ENCODE assay signal across 25 mouse cellular contexts in the genomic region with DNA sequence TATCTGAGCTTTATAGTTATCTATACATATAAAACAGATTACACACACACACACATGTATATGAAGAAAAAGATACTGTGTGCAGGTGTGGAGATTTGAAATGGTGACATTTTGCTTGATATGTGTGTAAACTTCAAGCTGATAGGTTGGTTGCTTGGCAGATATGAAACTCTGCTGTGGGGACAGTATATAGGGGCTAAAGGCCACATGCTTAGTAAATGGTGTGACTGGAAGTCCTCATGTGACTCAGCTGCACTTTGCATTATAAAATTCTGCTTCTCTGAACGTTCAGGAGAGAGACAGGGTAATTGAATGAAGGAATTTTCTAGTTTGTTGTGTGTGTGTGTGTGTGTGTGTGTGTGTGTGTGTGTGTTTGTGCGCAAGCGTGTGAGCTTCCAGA.
DNase-seq lines count a peak whose midpoint lies in the region; ATAC-seq and TF ChIP-seq lines count a peak whose summit lies in the region.
"Had no signal": no experiment of that assay in that cellular context is flagged by ENCODE, and none has a peak within 500 bp of the region (broad histone marks: within the 10 kb centered on the region; RNA-seq: fewer than 3 reads in every experiment).

No protein-coding gene starts in this region.

- no peak overlapping the region for H3K4me3 ChIP-seq in kidney, adult 2 months (ENCODE audit: insufficient read depth, low read depth, low read length)
- no peak overlapping the region for H3K4me3 ChIP-seq in kidney, embryonic 15.5 days (replicated peaks)
- H3K4me3 ChIP-seq in intestine, embryonic 15.5 days (replicated peaks) = no peak overlapping the region
- no peak overlapping the region for H3K4me3 ChIP-seq in myocyte
- no peak overlapping the region for H3K4me3 ChIP-seq in stomach, postnatal 0 days (ENCODE audit: low read depth, low read length)
- H3K4me3 ChIP-seq: erythroblast, embryonic 14.5 days; heart, embryonic 10.5 days; heart, embryonic 15.5 days; hindbrain, embryonic 13.5 days; midbrain, embryonic 13.5 days had no signal

- 67% methylated on average over 3 of the region's 3 CpGs for WGBS in kidney, adult 2 months
- 77% methylated on average over 3 of the region's 3 CpGs for WGBS in kidney, embryonic 15.5 days
- WGBS in intestine, embryonic 15.5 days = 62% methylated on average over 3 of the region's 3 CpGs
- WGBS in stomach, postnatal 0 days = 75% methylated on average over 3 of the region's 3 CpGs

- no peaks in the 10 kb centered on the region for H3K27me3 ChIP-seq in kidney, adult 2 months (replicated peaks; ENCODE audit: control insufficient read depth, insufficient read depth, low read length)
- no peaks in the 10 kb centered on the region for H3K27me3 ChIP-seq in kidney, embryonic 15.5 days
- H3K27me3 ChIP-seq in intestine, embryonic 15.5 days (replicated peaks) = no peaks in the 10 kb centered on the region
- H3K27me3 ChIP-seq in myocyte (ENCODE audit: control insufficient read depth, insufficient read depth, insufficient read length) = no peaks in the 10 kb centered on the region
- no peaks in the 10 kb centered on the region for H3K27me3 ChIP-seq in stomach, postnatal 0 days (ENCODE audit: control insufficient read depth, insufficient read depth, low read length)
- H3K27me3 ChIP-seq: heart, embryonic 15.5 days; hindbrain, embryonic 13.5 days; midbrain, embryonic 13.5 days had no signal

- H3K27ac ChIP-seq in kidney, adult 2 months (ENCODE audit: insufficient read depth, low read depth, low read length) = peak overlapping the region; percentile 51
- H3K27ac ChIP-seq in kidney, embryonic 15.5 days = no peak overlapping the region
- peak overlapping the region; percentile 68 for H3K27ac ChIP-seq in intestine, embryonic 15.5 days
- peak overlapping the region; percentile 53; the same call in 1 of the 2 replicates for H3K27ac ChIP-seq in stomach, postnatal 0 days (replicated peaks)
- H3K27ac ChIP-seq: heart, embryonic 10.5 days; hindbrain, embryonic 13.5 days; macrophage; midbrain, embryonic 13.5 days had no signal

- no peak for DNase-seq in kidney, adult 2 months
- no peak for DNase-seq in stomach, postnatal 0 days (ENCODE audit: low spot score)
- DNase-seq in cerebellum, adult 9-10 months = no peak
- no peak for DNase-seq in testis, postnatal 14 days (ENCODE audit: low spot score)
- DNase-seq: adrenal gland, postnatal 25 days; cerebellum, adult 11-12 months; cerebellum, postnatal 10 days; gastrocnemius, postnatal 10 days; heart, postnatal 36 days; lung, adult 18-20 months; right cerebral cortex, postnatal 25 days; spleen, adult 18-20 months; thymus, postnatal 14 days had no signal

- H3K36me3 ChIP-seq in kidney, adult 2 months (ENCODE audit: control insufficient read depth, insufficient read depth, low read length) = no peaks in the 10 kb centered on the region
- H3K36me3 ChIP-seq in kidney, embryonic 15.5 days = no peaks in the 10 kb centered on the region
- H3K36me3 ChIP-seq in intestine, embryonic 15.5 days = no peaks in the 10 kb centered on the region
- no peaks in the 10 kb centered on the region for H3K36me3 ChIP-seq in myocyte (ENCODE audit: control insufficient read depth, insufficient read depth)
- no peaks in the 10 kb centered on the region for H3K36me3 ChIP-seq in stomach, postnatal 0 days (ENCODE audit: control insufficient read depth, insufficient read depth, low read length)
- H3K36me3 ChIP-seq: heart, embryonic 15.5 days; hindbrain, embryonic 13.5 days; midbrain, embryonic 13.5 days had no signal

- H3K9ac ChIP-seq in kidney, embryonic 15.5 days = no peak overlapping the region
- H3K9ac ChIP-seq in intestine, embryonic 15.5 days = no peak overlapping the region
- H3K9ac ChIP-seq in stomach, postnatal 0 days (ENCODE audit: low read length) = no peak overlapping the region
- H3K9ac ChIP-seq: heart, embryonic 15.5 days; hindbrain, embryonic 13.5 days; midbrain, embryonic 13.5 days had no signal

- no peak for ATAC-seq in kidney, embryonic 15.5 days (replicated peaks; ENCODE audit: low FRiP score)
- ATAC-seq in intestine, embryonic 15.5 days = peak; percentile 93
- ATAC-seq in stomach, postnatal 0 days (ENCODE audit: low FRiP score, low TSS enrichment) = peak; percentile 87
- ATAC-seq: CD4-positive, CD25-positive, alpha-beta regulatory T cell, adult 4 months; forebrain, embryonic 16.5 days; lung, postnatal 0 days; midbrain, embryonic 13.5 days had no signal

- no peak for TF ChIP-seq CTCF in kidney, adult 2 months (conservative IDR thresholded peaks at IDR 0.05; ENCODE audit: insufficient read depth, insufficient read length, low read depth, low read length)
- no peak for TF ChIP-seq CTCF in stomach, postnatal 0 days (IDR thresholded peaks at IDR 0.05; ENCODE audit: low read depth)

- TF ChIP-seq POLR2A in kidney, adult 2 months (IDR thresholded peaks at IDR 0.05; ENCODE audit: low read depth, low read length) = no peak
- TF ChIP-seq POLR2A in myocyte (IDR thresholded peaks at IDR 0.05; ENCODE audit: insufficient read length, low read depth) = no peak

- H3K4me2 ChIP-seq in kidney, embryonic 15.5 days = no peak overlapping the region
- H3K4me2 ChIP-seq in intestine, embryonic 15.5 days (replicated peaks) = no peak overlapping the region
- H3K4me2 ChIP-seq in myocyte (ENCODE audit: low read depth) = peak overlapping the region; percentile 20
- H3K4me2 ChIP-seq in stomach, postnatal 0 days (replicated peaks; ENCODE audit: low read depth) = no peak overlapping the region
- H3K4me2 ChIP-seq: heart, embryonic 15.5 days; hindbrain, embryonic 13.5 days; midbrain, embryonic 13.5 days had no signal

- H3K9me3 ChIP-seq in kidney, embryonic 15.5 days (replicated peaks) = no peaks in the 10 kb centered on the region; the same call in 1 of the 2 replicates
- no peaks in the 10 kb centered on the region for H3K9me3 ChIP-seq in intestine, embryonic 15.5 days
- H3K9me3 ChIP-seq in stomach, postnatal 0 days (ENCODE audit: control insufficient read depth, low read length) = no peaks in the 10 kb centered on the region
- H3K9me3 ChIP-seq: heart, embryonic 10.5 days; heart, embryonic 15.5 days; hindbrain, embryonic 13.5 days; midbrain, embryonic 13.5 days had no signal

- H3K4me1 ChIP-seq in kidney, adult 2 months (ENCODE audit: control insufficient read depth, insufficient read depth, low read length) = peaks cover 29% of the 10 kb centered on the region
- peaks cover 13% of the 10 kb centered on the region for H3K4me1 ChIP-seq in kidney, embryonic 15.5 days
- no peaks in the 10 kb centered on the region for H3K4me1 ChIP-seq in intestine, embryonic 15.5 days (replicated peaks)
- no peaks in the 10 kb centered on the region for H3K4me1 ChIP-seq in stomach, postnatal 0 days (replicated peaks; ENCODE audit: control insufficient read depth, insufficient read depth)
- H3K4me1 ChIP-seq: hindbrain, embryonic 13.5 days; midbrain, embryonic 13.5 days had no signal

- H3K79me2 ChIP-seq in myocyte (ENCODE audit: control insufficient read depth, insufficient read depth) = peaks cover 21% of the 10 kb centered on the region

- no peak for TF ChIP-seq EP300 in stomach, postnatal 0 days (optimal IDR thresholded peaks at IDR 0.05)

- H3ac ChIP-seq in myocyte (ENCODE audit: control insufficient read depth, insufficient read length) = no peak overlapping the region

TF ChIP-seq in myocyte, 11 proteins besides CTCF, POLR2A, EP300 and RAD21:
- TF ChIP-seq MYOD1 (IDR thresholded peaks at IDR 0.05; ENCODE audit: control insufficient read depth in 1 of 3, insufficient read length in 2 of 3, low read depth in 2 of 3) = no peak
